Mouse (Mus musculus) neural tube, embryonic 14.5 days (tissue): ENCODE data around the gene Irf2. TPM values are rescaled to one million over a fixed set of nuclear protein-coding genes. Genes with fewer than 3 reads are reported as not detected.
"Not testable (repeated sequence)": the region's sequence is repeated elsewhere in the genome, so short reads cannot be mapped to it uniquely, and the experiment has no call there.

Experiments used
- ATAC-seq: fragments of 200-750 bp; cut with Nextera tagmentation; 2 replicates; pipeline ENCODE4 v1.8.0; 2017; ENCODE audit warnings: low read depth, mild to moderate bottlenecking, moderate TSS enrichment, moderate library complexity
- H3K27ac ChIP-seq: fragments of 300-500 bp; sonication (generic); 2 replicates; pipeline ENCODE4 v1.5.1; 2014; ENCODE audit warnings: low read depth, mild to moderate bottlenecking, control low read depth, low read length, moderate library complexity, mixed read lengths
- H3K27me3 ChIP-seq: fragments of 300-500 bp; sonication (generic); 2 replicates; pipeline ENCODE4 v1.6.1; 2014; ENCODE audit warnings: low read length; ENCODE audit not compliant: control insufficient read depth, insufficient read depth
- H3K36me3 ChIP-seq: fragments of 300-500 bp; sonication (generic); 2 replicates; pipeline ENCODE4 v1.6.1; 2014; ENCODE audit warnings: low read length, mixed read lengths; ENCODE audit not compliant: control insufficient read depth, insufficient read depth
- H3K4me1 ChIP-seq: fragments of 300-500 bp; sonication (generic); 2 replicates; pipeline ENCODE4 v1.6.1; 2014; ENCODE audit warnings: low read length; ENCODE audit not compliant: control insufficient read depth, insufficient read depth
- H3K4me2 ChIP-seq: fragments of 300-500 bp; sonication (generic); 2 replicates; pipeline ENCODE4 v1.6.1; 2014; ENCODE audit warnings: mild to moderate bottlenecking, low read depth, low read length, control low read depth
- H3K4me3 ChIP-seq: fragments of 300-500 bp; sonication (generic); 2 replicates; pipeline ENCODE4 v1.5.1; 2014; ENCODE audit warnings: low read depth, low read length, control low read depth, mixed read lengths
- H3K9ac ChIP-seq: fragments of 300-500 bp; sonication (generic); replicated peaks from 2 replicates; pipeline ENCODE4 v1.6.1; 2014; ENCODE audit warnings: low read depth, mild to moderate bottlenecking, control low read depth, low read length, mixed read lengths
- H3K9me3 ChIP-seq: fragments of 300-500 bp; sonication (generic); 2 replicates; pipeline ENCODE4 v1.6.1; 2016; ENCODE audit warnings: low read length; ENCODE audit not compliant: control insufficient read depth
- WGBS: fragments of 180-500 bp; shearing (Covaris S2); extraction: QIAGEN DNeasy Blood & Tissue Kit; methylation state at CpG from one replicate; pipeline ENCODE4 v1.1.7; 2014; 5-methylcytosine and 5-hydroxymethylcytosine counted together
- polyA plus RNA-seq: library from polyadenylated mRNA; unstranded; fragments of >200 nt; fragmentation: Nextera tagmentation; extraction: Ambion mirVana; gene quantifications from 2 replicates; pipeline ENCODE4 v1.2.1, GENCODE M21; 2014

The Irf2 gene
- polyA plus RNA-seq, 1 experiment from 2014 or later, result 10.6 TPM

DNA sequence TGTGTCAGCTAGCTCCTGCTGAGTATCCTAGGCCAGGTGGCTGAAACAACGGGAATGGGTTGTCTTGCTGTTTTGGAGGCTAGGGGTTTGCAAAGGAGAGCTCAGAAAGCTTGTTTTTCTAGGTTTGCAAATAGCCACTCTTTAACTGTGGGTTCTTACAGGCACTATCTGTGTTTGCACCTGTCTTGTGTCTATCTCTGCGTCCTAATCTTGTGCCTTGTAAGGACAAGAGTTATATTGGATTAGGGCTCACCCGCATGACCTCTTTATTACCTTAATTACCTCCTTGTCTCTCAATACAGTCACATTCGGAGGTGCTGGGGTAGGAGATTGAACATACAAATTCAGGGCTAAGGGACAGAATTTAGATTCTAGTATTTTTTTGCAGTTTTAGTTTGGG lies 18.9 kb upstream of the Irf2 start:
- H3K9ac ChIP-seq, result no peak overlapping the region
- H3K4me2 ChIP-seq, result no peak overlapping the region
- WGBS, result 48% methylated on average over 4 of the region's 4 CpGs

DNA sequence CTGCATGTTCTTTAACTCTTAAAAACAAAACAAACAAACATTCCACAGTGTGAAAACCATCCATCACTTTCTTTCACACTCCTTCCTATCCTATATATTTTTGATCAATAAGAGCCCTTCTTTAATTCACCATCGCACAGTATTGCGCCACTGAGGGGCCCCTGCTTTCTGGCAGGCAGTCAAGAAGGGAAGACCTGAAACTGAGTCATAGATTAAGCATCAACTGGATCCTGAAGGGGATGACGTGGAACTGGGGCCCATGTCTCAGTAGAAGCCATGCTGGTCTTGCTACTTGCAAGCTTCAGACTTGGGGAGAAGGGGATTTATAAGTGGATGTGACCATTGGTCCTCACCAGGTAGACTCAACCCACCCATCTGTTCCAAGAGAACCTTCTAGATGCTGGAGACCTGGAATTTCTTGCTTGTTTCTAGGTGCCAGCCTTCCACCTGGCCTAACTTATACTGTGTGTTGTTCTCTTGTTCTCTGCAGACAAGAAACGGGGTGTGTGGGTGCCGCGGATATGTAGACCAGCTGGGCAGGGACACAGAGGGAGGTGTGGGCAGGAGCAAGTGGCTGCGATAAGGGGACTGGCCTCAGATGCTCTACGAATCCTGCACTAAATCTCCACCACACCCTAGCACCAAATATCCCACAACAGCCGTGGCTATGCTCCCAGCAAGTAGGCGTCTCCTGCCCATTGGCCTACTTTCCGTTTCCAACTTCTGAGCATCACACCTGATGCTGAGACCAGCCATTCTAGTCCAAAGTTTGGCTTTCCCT lies 18.3 kb upstream of the Irf2 start:
- no peak overlapping the region for H3K4me3 ChIP-seq
- no peak for ATAC-seq
- H3K36me3 ChIP-seq, result no peaks in the 10 kb centered on the region
- 88% methylated on average over 11 of the region's 11 CpGs for WGBS
- no peak overlapping the region for H3K27ac ChIP-seq
- H3K9ac ChIP-seq, result no peak overlapping the region
- H3K4me2 ChIP-seq, result no peak overlapping the region
- H3K9me3 ChIP-seq, result no peaks in the 10 kb centered on the region
- H3K4me1 ChIP-seq, result no peaks in the 10 kb centered on the region
- no peaks in the 10 kb centered on the region for H3K27me3 ChIP-seq

More for the DNA sequence above, 18.9 kb upstream of the Irf2 start:
- Histone ChIP-seq H3K36me3 (no peaks in the 10 kb centered on the region), H3K27me3 (no peaks in the 10 kb centered on the region), H3K4me1 (no peaks in the 10 kb centered on the region), H3K4me3 (no peak overlapping the region), H3K27ac (no peak overlapping the region), H3K9me3 (no peaks in the 10 kb centered on the region)
- no peak for ATAC-seq

DNA sequence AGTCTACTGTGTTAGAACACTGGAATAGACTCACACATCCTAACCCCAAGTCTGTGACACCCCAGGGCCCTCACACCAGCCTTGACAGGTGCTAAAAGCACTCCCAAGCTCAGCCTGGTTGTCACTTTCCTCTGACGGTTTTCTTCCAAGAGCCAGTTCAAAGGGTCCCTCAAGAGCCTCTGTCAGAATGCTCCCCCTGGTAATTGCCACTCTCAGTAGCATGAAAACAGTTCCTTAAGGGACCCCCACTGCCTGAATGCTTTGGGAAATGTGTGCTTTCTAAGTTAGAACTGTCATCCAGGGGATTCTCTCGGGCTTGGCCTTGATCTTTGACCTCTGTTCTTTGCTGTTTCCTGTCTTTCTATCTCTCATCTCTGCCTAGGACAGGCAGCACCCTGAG lies 17.0 kb upstream of the Irf2 start:
- 36% methylated on average over 2 of the region's 2 CpGs for whole genome bisulfite sequencing
- ATAC-seq, result no peak
- Histone ChIP-seq H3K36me3 (no peaks in the 10 kb centered on the region), H3K4me3 (no peak overlapping the region), H3K27ac (no peak overlapping the region), H3K4me1 (no peaks in the 10 kb centered on the region), H3K9ac (no peak overlapping the region), H3K9me3 (no peaks in the 10 kb centered on the region), H3K27me3 (no peaks in the 10 kb centered on the region), H3K4me2 (no peak overlapping the region)

DNA sequence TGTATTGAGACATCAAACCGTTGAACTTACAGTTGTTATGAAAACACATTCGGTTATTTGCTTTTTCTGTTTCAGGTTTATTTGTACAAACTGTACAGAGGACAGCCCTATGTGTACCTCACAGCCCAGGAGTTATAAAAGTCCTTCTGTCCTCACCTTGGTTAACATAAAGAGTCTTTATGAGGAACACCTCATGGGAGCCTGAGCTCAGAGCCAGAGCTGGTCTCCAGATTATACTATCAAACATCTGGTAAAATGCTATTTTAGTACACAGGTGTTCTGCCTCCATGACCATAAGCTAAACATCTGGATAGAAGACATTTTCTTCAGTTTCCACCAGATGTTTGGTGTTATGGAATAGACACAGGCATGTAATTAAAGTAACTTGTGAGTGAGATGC lies 13.1 kb upstream of the Irf2 start:
- no peak overlapping the region for H3K27ac ChIP-seq
- no peak overlapping the region for H3K9ac ChIP-seq
- no peaks in the 10 kb centered on the region for H3K4me1 ChIP-seq
- no peak for ATAC-seq
- no peak overlapping the region for H3K4me3 ChIP-seq
- H3K27me3 ChIP-seq, result no peaks in the 10 kb centered on the region
- 87% methylated on average over 2 of the region's 2 CpGs for whole genome bisulfite sequencing
- no peak overlapping the region for H3K4me2 ChIP-seq
- H3K36me3 ChIP-seq, result no peaks in the 10 kb centered on the region
- H3K9me3 ChIP-seq, result no peaks in the 10 kb centered on the region

DNA sequence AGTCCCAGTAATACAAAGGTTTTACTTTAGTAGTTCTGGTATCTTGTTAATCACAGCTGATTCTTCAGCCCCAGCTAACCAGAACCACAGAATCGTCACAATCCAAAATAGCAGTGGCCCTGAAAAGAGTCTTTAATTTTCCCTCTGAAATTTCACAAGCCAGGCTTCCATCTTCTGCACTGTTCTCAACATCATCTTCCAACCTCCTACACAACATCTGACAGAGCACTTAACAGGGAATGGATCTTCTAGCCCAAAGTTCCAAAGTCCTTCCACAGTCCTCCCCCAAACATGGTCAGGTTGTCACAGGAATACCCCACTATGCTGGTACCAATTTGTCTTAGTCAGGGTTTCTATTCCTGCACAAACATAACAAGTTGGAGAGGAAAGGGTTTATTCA lies 9.9 kb upstream of the Irf2 start:
- not testable (repeated sequence) for H3K4me3 ChIP-seq, H3K36me3 ChIP-seq, H3K9me3 ChIP-seq, H3K4me2 ChIP-seq, H3K4me1 ChIP-seq, ATAC-seq, H3K27ac ChIP-seq, H3K27me3 ChIP-seq, H3K9ac ChIP-seq
- WGBS, result 94% methylated on average over 1 of the region's 1 CpGs

DNA sequence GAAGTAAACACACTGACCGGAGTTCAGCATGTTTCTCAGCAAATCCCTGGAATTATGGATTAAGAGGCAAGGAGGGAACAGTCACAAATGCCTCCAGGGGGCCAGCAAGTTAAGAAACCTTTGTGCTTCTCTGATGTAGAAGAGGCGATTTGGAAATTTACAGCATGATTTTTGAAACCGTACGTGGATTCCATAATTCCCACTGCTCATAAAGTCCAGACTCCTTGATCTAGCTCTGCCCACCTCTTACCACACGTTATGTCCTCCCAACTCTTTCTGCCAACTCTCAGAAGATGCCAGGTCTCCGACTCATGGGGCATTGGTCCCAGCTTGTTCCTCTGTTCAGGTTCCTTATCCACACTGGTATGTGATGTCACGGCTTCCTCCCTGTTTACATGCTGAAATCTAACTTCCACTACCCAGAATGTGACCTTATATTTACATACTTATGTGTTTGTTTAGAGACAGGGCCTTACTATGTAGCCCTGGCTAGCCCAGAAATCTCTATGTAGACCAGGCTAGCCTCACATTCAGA lies 7.1 kb upstream of the Irf2 start:
- Histone ChIP-seq H3K36me3 (no peaks in the 10 kb centered on the region), H3K9ac (no peak overlapping the region), H3K9me3 (no peaks in the 10 kb centered on the region), H3K27ac (no peak overlapping the region), H3K4me2 (no peak overlapping the region), H3K27me3 (no peaks in the 10 kb centered on the region), H3K4me1 (no peaks in the 10 kb centered on the region), H3K4me3 (no peak overlapping the region)
- 85% methylated on average over 7 of the region's 7 CpGs for WGBS
- no peak for ATAC-seq

DNA sequence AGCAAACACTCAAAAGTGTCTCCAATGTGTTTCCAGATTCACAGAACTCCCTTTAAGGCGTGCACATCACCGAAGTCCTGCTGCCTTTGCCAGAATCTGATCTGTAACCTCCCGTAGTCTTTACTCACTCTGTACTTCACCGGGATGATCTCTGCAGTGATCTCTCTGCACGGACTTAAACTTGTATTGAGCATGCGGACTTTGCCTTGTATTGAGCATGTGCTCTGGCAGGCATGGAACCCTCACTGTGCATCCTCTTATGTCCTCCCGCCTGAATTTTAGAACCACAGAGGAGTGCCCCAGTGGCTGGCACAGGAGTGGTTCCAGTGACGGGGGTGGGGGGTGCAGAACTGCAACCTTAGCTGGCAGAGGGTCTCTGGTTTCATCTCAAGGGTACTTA lies 5.9 kb upstream of the Irf2 start:
- ATAC-seq, result no peak
- Histone ChIP-seq H3K4me2 (no peak overlapping the region), H3K4me1 (no peaks in the 10 kb centered on the region; the same call in 1 of the 2 replicates), H3K4me3 (no peak overlapping the region), H3K9ac (no peak overlapping the region), H3K9me3 (no peaks in the 10 kb centered on the region), H3K36me3 (no peaks in the 10 kb centered on the region), H3K27ac (no peak overlapping the region), H3K27me3 (no peaks in the 10 kb centered on the region)
- WGBS, result 88% methylated on average over 8 of the region's 8 CpGs

DNA sequence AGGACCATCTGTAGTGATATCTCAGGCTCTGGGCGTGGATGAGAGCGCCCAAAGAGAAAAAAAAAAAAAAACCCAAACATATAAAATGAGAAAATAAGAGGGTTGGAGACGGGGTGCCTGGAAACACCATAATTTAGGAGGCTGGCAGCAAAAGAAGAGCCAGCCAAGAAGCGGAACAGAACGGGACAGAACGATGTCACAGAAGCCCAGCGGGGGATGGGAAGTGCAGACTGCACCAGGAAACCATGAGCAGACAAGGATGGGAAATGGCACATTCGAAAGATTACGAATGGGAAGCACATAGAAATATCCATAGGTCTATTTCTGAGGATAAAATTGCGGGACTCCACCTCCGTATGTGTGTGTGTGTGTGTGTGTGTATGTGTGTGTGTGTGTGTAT lies 4.0 kb upstream of the Irf2 start:
- Histone ChIP-seq H3K9ac (no peak overlapping the region), H3K27ac (no peak overlapping the region), H3K4me2 (no peak overlapping the region), H3K9me3 (no peaks in the 10 kb centered on the region), H3K36me3 (no peaks in the 10 kb centered on the region), H3K4me1 (no peaks in the 10 kb centered on the region; the same call in 1 of the 2 replicates), H3K27me3 (no peaks in the 10 kb centered on the region), H3K4me3 (no peak overlapping the region)
- ATAC-seq, result no peak
- 60% methylated on average over 11 of the region's 11 CpGs for WGBS

DNA sequence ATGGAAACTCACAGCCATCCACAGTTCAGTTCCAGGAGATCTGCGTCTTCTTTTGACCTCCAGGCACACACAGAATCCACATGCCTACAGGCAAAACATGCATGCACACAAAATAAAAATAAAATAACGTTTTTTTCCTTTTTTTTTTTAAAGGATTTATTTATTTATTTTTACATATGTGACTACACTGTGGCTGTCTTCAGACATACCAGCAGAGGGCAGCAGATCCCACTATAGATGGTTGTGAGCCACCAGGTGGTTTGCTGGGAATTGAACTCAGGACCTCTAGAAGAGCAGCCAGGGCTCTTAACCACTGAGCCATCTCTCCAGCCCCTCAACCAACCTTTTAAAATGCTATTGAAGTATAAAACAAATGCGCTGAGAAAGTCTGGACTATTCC lies 3.3 kb upstream of the Irf2 start:
- Histone ChIP-seq H3K27ac (no peak overlapping the region), H3K9ac (no peak overlapping the region), H3K4me1 (no peaks in the 10 kb centered on the region; the same call in 1 of the 2 replicates), H3K36me3 (no peaks in the 10 kb centered on the region), H3K4me2 (no peak overlapping the region), H3K4me3 (no peak overlapping the region), H3K27me3 (no peaks in the 10 kb centered on the region), H3K9me3 (no peaks in the 10 kb centered on the region)
- 75% methylated on average over 3 of the region's 3 CpGs for WGBS
- ATAC-seq, result no peak
